Mouse (Mus musculus) heart, postnatal 0 days (tissue): ENCODE measurements around the gene Nhsl1.

Experiments used
- CTCF ChIP-seq: IDR thresholded peaks from 2 replicates; pipeline ENCODE4 v1.5.1; 2016; ENCODE audit warnings: antibody characterized with exemption, control low read depth, low read depth
- EP300 ChIP-seq: IDR thresholded peaks from 2 replicates; pipeline ENCODE4 v1.6.1; 2016; ENCODE audit warnings: antibody characterized with exemption, low read depth

DNA sequence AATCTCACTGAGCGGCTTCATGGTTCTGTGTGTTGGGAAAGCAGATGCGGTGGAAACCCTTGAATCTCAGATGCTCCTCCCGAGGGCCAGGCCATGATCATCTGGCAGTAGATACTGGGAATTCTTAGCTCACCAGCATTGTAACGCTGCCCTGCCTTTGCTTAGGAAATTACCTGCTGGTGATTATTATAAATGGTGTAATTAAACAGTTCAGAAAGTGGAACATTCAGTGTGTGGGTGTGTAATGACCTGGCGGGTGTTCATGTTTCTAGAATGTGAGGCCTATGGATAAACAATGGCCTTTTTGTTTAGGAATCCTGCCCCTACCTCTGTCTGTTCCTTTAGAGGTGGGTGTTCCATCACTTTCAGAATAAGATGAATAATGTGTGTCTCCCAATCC is 39.7 kb downstream of the Nhsl1 start:
- TF ChIP-seq CTCF, result no peak
- no peak for TF ChIP-seq EP300
